Mouse (Mus musculus): ENCODE data around the gene Grsf1. TPM values are rescaled to one million over a fixed set of nuclear protein-coding genes. Genes with fewer than 3 reads are reported as not detected.

Grsf1 gene
- polyA plus RNA-seq, 1 experiment from 2014 or later: 57.8 TPM

DNA sequence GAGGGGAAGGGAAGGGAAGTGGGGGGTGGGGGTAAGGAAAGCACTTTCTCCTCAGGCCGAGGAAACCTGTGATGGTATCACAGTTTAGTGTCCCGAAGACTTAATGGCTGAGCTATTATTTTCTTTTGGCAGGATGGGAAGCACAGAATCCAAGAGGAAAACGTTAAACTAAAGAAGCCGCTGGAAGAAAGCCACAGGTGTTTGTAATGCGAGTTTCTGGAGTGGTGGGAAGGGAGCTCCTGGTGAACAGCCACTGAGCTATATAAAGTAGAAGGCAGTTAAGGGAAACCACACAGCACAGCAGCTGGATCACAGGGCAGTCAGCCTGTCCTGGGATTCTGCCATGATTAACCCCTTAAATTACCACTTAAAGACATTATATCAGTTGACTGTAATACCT is 30.6 kb downstream of the Grsf1 start:
- no peaks in the 10 kb centered on the region for H3K9me3 ChIP-seq (replicated peaks)
- ATAC-seq (replicated peaks; ENCODE audit: low FRiP score): 0 out of 2 replicates have a peak, but pooled peaks have one; percentile 45
- no peaks in the 10 kb centered on the region for H3K27me3 ChIP-seq
- no peak overlapping the region for H3K27ac ChIP-seq
- no peaks in the 10 kb centered on the region for H3K4me1 ChIP-seq
- no peak overlapping the region for H3K9ac ChIP-seq
- H3K4me3 ChIP-seq (replicated peaks): no peak overlapping the region
- WGBS: 49% methylated on average over 5 of the region's 5 CpGs
- H3K4me2 ChIP-seq: no peak overlapping the region
- peaks cover 87% of the 10 kb centered on the region for H3K36me3 ChIP-seq

DNA sequence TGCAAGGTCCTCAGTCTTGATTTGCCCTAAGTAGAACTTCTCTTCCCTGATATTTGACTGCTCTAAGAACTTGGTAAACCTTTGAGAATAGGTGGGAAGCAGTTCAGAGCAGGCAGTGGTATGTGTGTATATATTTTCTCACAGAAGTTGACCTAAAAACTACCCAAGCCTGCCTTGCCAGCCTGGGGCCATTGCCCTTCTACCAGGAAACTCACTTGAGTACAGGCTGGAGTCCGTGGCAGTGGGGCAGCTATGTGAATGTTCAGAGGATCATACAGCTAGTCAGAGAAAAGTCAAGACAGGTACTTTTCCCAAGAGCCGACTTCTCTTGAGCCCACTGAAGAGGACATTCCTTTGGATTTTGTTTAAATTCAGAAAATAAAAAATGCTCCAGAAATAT is 31.1 kb downstream of the Grsf1 start:
- no peak overlapping the region for H3K9ac ChIP-seq
- no peaks in the 10 kb centered on the region for H3K27me3 ChIP-seq
- peak overlapping the region; percentile 37 for H3K27ac ChIP-seq
- peaks cover 84% of the 10 kb centered on the region for H3K36me3 ChIP-seq
- no peak overlapping the region for H3K4me3 ChIP-seq (replicated peaks)
- WGBS: 81% methylated on average over 2 of the region's 2 CpGs
- ATAC-seq (replicated peaks; ENCODE audit: low FRiP score): no peak; the same call in 1 of the 2 replicates
- H3K4me2 ChIP-seq: no peak overlapping the region
- H3K9me3 ChIP-seq (replicated peaks): no peaks in the 10 kb centered on the region
- H3K4me1 ChIP-seq: no peaks in the 10 kb centered on the region

DNA sequence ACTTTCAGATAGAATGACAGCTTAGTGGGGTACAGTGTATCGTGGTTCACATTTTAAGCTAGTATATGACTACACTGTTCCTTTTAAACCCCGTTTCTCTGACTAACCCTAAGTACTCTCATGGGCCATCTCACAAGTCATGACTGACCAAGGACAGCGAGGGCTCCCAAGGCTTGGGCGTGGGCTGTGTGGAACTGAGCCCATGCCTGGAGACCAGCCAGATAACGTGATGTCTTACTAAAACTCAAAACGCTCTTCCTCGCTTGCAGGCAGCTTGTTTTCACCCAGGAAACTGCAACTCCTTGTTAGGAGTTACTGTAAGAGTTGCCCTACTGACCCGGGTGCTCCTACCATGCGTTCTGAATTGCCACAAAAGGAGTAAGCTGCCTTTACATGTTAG is 32.5 kb downstream of the Grsf1 start:
- no peak for ATAC-seq (replicated peaks; ENCODE audit: low FRiP score)
- peaks cover 78% of the 10 kb centered on the region for H3K36me3 ChIP-seq
- 92% methylated on average over 9 of the region's 9 CpGs for WGBS
- H3K4me3 ChIP-seq (replicated peaks): no peak overlapping the region
- no peak overlapping the region for H3K4me2 ChIP-seq
- H3K4me1 ChIP-seq: no peaks in the 10 kb centered on the region
- no peak overlapping the region for H3K27ac ChIP-seq
- H3K27me3 ChIP-seq: no peaks in the 10 kb centered on the region
- H3K9ac ChIP-seq: no peak overlapping the region
- no peaks in the 10 kb centered on the region for H3K9me3 ChIP-seq (replicated peaks)

DNA sequence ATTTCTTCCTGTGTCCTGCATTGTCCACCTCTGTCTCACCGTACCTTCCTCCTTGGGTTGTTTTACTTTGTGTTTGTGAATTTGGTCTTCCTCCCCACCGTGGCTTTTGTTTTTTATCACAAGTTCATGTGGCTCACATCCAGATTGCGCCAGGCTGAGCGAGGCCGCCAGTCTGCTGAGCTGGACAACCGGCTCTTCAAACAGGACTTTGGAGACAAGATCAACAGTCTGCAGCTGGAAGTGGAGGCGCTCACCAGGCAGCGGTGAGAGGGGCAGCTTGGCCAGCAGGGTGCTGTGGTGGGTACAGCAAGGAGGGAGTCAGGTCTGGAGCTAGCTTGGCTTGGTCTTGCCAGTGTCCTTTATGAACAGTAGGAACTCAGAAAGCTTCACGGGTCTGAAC is 33.2 kb downstream of the Grsf1 start:
- no peak overlapping the region for H3K4me2 ChIP-seq

DNA sequence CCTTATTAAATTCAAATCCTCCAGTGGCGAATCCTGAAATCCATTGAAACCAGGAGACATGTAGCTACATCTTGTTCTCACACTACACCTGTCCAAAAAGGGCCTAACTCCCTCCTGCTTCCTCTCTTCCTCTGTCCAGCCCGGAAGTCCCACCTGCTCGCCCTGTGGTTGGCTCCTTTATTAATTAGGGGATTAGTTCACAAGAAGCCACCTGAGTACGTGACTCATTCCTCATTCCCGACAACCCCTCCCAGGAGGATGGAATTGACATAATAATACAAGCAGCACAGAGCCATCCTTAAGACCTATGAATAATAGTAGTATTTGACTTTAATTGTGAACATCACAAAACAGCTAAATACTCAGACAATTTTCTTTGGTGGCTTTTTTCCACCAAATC is 41.9 kb downstream of the Grsf1 start:
- Histone ChIP-seq H3K27me3 (no peaks in the 10 kb centered on the region), H3K4me3 (replicated peaks) (no peak overlapping the region), H3K4me2 (no peak overlapping the region), H3K27ac (no peak overlapping the region), H3K9ac (no peak overlapping the region), H3K9me3 (replicated peaks) (no peaks in the 10 kb centered on the region), H3K36me3 (peaks cover 68% of the 10 kb centered on the region), H3K4me1 (0 out of 2 replicates have a peak, but pooled peaks cover 3% of the 10 kb centered on the region)
- 91% methylated on average over 5 of the region's 5 CpGs for WGBS
- no peak for ATAC-seq (replicated peaks; ENCODE audit: low FRiP score)

More for the DNA sequence above, 33.2 kb downstream of the Grsf1 start:
- no peaks in the 10 kb centered on the region for H3K4me1 ChIP-seq
- H3K36me3 ChIP-seq: peaks cover 76% of the 10 kb centered on the region
- whole genome bisulfite sequencing: 85% methylated on average over 9 of the region's 9 CpGs
- no peak overlapping the region for H3K9ac ChIP-seq
- no peak overlapping the region for H3K4me3 ChIP-seq (replicated peaks)
- H3K9me3 ChIP-seq (replicated peaks): no peaks in the 10 kb centered on the region
- no peak for ATAC-seq (replicated peaks; ENCODE audit: low FRiP score)
- H3K27me3 ChIP-seq: no peaks in the 10 kb centered on the region
- H3K27ac ChIP-seq: no peak overlapping the region

DNA sequence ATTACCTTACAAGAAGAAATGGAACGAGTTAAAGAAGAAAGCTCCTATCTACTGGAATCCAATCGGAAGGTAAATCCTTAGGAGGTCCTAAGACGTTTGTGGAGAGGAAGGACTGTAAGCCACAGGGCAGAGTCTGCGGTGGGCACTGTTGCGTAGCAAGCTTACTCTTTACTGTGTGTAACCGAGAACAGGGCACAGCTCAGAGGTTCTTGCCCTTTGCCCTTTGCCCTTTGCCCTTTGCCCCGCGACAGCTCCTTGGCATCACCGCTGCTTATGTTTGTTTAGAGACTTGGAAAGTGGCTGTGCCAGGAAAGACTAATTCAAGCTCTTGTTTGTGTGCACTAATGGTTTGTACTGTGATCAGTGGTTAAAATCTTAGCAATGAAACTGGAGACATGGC is 43.5 kb downstream of the Grsf1 start:
- 58% methylated on average over 9 of the region's 9 CpGs for WGBS
- 0 out of 2 replicates have a peak, but pooled peaks have one; percentile 42 for ATAC-seq (replicated peaks; ENCODE audit: low FRiP score)

DNA sequence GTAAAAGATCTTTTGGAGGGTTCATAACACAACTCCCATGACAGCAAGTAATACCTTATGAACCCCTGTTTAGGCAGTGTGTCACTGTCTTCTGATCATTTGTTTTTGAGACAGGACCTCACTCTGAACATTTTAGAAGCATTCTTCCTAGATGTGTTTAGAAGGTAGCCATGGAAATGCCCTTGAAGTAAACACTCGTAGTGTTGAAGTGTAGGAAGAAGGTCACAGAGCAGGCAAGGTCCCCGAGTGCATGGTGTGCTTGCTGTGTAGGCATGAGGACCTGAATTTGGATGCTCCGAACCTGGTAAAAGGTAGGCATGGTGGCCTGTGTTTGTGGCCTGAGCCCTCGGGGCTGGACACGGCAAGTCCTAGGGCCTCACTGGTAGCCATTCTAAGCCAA is 44.4 kb downstream of the Grsf1 start:
- Histone ChIP-seq H3K36me3 (peaks cover 67% of the 10 kb centered on the region), H3K9me3 (replicated peaks) (no peaks in the 10 kb centered on the region), H3K27me3 (no peaks in the 10 kb centered on the region), H3K9ac (no peak overlapping the region), H3K4me3 (replicated peaks) (no peak overlapping the region), H3K27ac (no peak overlapping the region), H3K4me1 (0 out of 2 replicates have a peak, but pooled peaks cover 3% of the 10 kb centered on the region), H3K4me2 (no peak overlapping the region)
- no peak for ATAC-seq (replicated peaks; ENCODE audit: low FRiP score)
- 93% methylated on average over 5 of the region's 5 CpGs for WGBS

More for the DNA sequence above, 43.5 kb downstream of the Grsf1 start:
- H3K9me3 ChIP-seq (replicated peaks): no peaks in the 10 kb centered on the region
- H3K9ac ChIP-seq: no peak overlapping the region
- H3K36me3 ChIP-seq: peaks cover 73% of the 10 kb centered on the region
- no peaks in the 10 kb centered on the region for H3K27me3 ChIP-seq
- no peak overlapping the region for H3K4me3 ChIP-seq (replicated peaks)
- H3K4me2 ChIP-seq: no peak overlapping the region
- H3K27ac ChIP-seq: 0 out of 2 replicates have a peak overlapping the region, but pooled peaks have one; percentile 18
- H3K4me1 ChIP-seq: 0 out of 2 replicates have a peak, but pooled peaks cover 3% of the 10 kb centered on the region

DNA sequence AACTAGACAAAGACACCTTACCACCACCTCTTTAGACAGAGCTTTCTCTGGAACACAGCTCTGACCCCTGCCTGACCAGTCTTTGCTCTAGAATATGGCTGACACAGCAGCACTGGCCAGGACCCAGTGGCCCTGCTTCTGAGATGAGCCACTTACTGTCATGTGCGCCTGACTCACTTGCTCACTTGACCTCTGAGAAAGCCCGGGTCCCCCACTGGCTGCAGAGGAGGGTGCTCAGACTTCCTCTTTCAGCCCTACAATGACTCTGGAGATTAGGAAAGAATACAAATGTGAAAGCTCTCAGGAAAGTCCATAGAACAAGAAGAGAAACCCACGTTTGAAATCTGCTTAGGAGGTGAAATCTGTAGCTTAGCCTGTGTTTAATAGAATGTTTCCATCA is 45.1 kb downstream of the Grsf1 start:
- ATAC-seq (replicated peaks; ENCODE audit: low FRiP score): no peak
- H3K36me3 ChIP-seq: peaks cover 67% of the 10 kb centered on the region
- 0 out of 2 replicates have a peak, but pooled peaks cover 3% of the 10 kb centered on the region for H3K4me1 ChIP-seq
- no peak overlapping the region for H3K27ac ChIP-seq
- H3K27me3 ChIP-seq: no peaks in the 10 kb centered on the region
- no peak overlapping the region for H3K9ac ChIP-seq
- H3K9me3 ChIP-seq (replicated peaks): no peaks in the 10 kb centered on the region
- 66% methylated on average over 3 of the region's 3 CpGs for WGBS
- no peak overlapping the region for H3K4me2 ChIP-seq
- no peak overlapping the region for H3K4me3 ChIP-seq (replicated peaks)

DNA sequence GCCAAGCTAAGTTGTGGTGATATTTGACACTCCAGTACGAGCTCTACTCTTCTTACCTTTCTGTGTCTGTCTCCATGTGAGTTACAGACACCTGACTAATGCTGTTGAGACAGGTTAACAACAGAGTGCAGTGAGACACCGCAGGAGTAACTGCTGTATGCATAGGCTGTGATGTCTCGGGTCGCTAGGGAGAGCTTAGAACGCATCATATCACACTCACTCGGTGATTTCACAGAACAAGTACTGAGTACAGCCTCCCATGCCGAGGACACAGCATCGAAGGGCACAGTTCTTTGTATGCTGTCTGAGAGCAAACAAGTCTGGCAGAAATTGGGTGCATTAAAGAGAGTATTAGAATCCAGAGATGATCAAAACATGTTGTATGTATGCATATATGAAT is 46.0 kb downstream of the Grsf1 start:
- Histone ChIP-seq H3K4me3 (replicated peaks) (no peak overlapping the region), H3K4me1 (0 out of 2 replicates have a peak, but pooled peaks cover 3% of the 10 kb centered on the region), H3K9me3 (replicated peaks) (no peaks in the 10 kb centered on the region), H3K9ac (no peak overlapping the region), H3K27ac (no peak overlapping the region), H3K4me2 (no peak overlapping the region), H3K36me3 (peaks cover 61% of the 10 kb centered on the region), H3K27me3 (no peaks in the 10 kb centered on the region)
- 67% methylated on average over 8 of the region's 8 CpGs for WGBS
- ATAC-seq (replicated peaks; ENCODE audit: low FRiP score): no peak

DNA sequence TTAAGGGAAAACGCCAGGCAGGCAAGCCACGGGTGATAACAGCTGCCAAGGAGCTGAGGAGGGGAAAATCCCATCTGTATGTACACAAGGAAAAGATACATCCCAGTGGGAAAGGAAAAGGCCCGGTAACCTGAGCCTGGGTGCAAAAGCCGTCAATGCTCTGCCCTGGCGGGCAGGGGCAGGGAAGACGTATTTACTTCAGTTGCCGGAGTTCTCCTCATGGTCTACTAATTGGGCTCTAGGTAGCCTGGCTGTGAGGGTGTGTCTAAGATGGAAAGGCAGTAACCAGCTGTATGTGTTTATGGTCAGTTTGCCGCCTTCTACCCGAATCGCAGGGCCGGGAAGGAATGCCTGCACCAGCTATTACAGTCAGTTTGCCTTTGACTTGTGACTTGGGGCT is 46.8 kb downstream of the Grsf1 start:
- Histone ChIP-seq H3K4me2 (no peak overlapping the region), H3K4me3 (replicated peaks) (no peak overlapping the region), H3K9me3 (replicated peaks) (no peaks in the 10 kb centered on the region), H3K27me3 (no peaks in the 10 kb centered on the region), H3K36me3 (peaks cover 54% of the 10 kb centered on the region), H3K9ac (no peak overlapping the region), H3K27ac (no peak overlapping the region), H3K4me1 (0 out of 2 replicates have a peak, but pooled peaks cover 3% of the 10 kb centered on the region)
- 41% methylated on average over 11 of the region's 11 CpGs for WGBS
- peak; percentile 57; the same call in 1 of the 2 replicates for ATAC-seq (replicated peaks; ENCODE audit: low FRiP score)

DNA sequence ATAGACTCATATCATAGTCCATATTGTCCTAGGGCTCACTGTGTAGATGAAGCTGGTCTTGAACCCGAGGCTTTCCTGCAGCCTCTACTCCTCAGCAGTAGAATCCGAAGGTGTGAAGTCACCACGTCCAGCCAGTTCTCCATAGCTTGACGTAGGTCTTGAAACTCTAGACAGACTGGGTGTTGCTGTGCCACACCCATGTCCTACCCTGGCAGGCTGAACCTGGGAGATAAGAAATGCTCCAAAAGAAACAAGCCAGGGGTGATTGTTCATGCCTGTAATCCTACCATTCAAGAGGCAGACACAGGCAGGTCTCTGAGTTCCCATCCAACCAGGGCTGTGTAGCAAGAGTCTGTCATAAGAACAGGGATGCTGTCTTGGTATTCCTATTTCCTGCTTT is 48.4 kb downstream of the Grsf1 start:
- H3K9me3 ChIP-seq (replicated peaks): no peaks in the 10 kb centered on the region
- ATAC-seq (replicated peaks; ENCODE audit: low FRiP score): peak; percentile 40; the same call in 1 of the 2 replicates
- 87% methylated on average over 4 of the region's 4 CpGs for WGBS
- peaks cover 40% of the 10 kb centered on the region for H3K36me3 ChIP-seq
- no peak overlapping the region for H3K4me2 ChIP-seq
- no peak overlapping the region for H3K27ac ChIP-seq
- H3K4me1 ChIP-seq: 0 out of 2 replicates have a peak, but pooled peaks cover 2% of the 10 kb centered on the region
- no peak overlapping the region for H3K9ac ChIP-seq
- no peak overlapping the region for H3K4me3 ChIP-seq (replicated peaks)
- H3K27me3 ChIP-seq: no peaks in the 10 kb centered on the region

DNA sequence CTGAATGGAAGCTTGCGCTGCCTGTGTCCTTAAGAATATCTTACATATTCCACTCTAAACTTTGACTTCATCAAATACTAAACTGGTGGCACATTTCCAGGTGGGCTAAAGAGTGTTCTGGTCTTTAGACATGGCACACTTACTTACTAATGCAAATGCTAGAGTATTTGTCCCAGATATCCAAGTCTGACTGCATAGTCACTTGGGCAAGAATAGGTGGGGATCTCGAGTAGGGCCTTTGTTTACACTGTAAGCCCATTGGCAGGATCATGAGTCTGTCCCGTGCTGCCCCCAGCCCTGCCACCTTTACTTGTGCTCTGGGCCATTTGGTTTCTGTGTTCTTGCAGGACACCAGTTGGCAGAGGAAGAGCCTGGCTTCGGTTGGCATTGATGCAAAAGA is 59.0 kb downstream of the Grsf1 start:
- H3K4me1 ChIP-seq: no peaks in the 10 kb centered on the region
- H3K27me3 ChIP-seq: no peaks in the 10 kb centered on the region
- H3K4me2 ChIP-seq: no peak overlapping the region
- no peak overlapping the region for H3K4me3 ChIP-seq (replicated peaks)
- 82% methylated on average over 4 of the region's 4 CpGs for WGBS
- no peak overlapping the region for H3K9ac ChIP-seq
- H3K27ac ChIP-seq: no peak overlapping the region
- no peak for ATAC-seq (replicated peaks; ENCODE audit: low FRiP score)
- peaks cover 41% of the 10 kb centered on the region for H3K36me3 ChIP-seq
- H3K9me3 ChIP-seq (replicated peaks): no peaks in the 10 kb centered on the region

DNA sequence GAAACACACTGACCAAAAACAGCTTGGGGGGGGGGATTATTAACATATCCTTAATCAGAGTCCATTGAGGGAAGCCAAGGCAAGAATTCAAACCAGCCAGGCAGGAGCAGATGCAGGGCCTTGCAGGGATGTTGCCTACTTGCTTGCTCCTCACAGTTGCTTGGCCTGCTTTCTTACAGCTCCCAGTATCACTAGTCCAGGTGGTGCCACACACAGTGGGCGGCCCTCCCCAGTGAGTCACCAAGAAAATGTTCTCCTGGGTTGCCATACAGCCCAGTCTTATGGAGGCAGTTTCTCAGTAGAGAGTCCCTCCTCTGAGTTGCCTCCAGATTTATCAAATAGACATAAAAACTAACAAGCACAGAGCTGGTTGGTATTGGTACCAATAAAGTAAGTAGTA is 61.8 kb downstream of the Grsf1 start:
- no peaks in the 10 kb centered on the region for H3K9me3 ChIP-seq (replicated peaks)
- ATAC-seq (replicated peaks; ENCODE audit: low FRiP score): no peak
- H3K27ac ChIP-seq: no peak overlapping the region
- H3K4me3 ChIP-seq (replicated peaks): no peak overlapping the region
- peaks cover 29% of the 10 kb centered on the region for H3K36me3 ChIP-seq
- no peak overlapping the region for H3K9ac ChIP-seq
- WGBS: 96% methylated on average over 1 of the region's 1 CpGs
- no peak overlapping the region for H3K4me2 ChIP-seq
- no peaks in the 10 kb centered on the region for H3K4me1 ChIP-seq
- no peaks in the 10 kb centered on the region for H3K27me3 ChIP-seq
